Mouse (Mus musculus) CH12.LX (cell line): ENCODE data around the gene Tshz2. TPM values are rescaled to one million over a fixed set of nuclear protein-coding genes. Genes with fewer than 3 reads are reported as not detected.

Experiments
- DNase-seq: peaks from one replicate; pipeline ENCODE4 v3.0.0-alpha.2; 2013; ENCODE audit errors: extremely low read depth
- H3K27ac ChIP-seq: 2 replicates; pipeline ENCODE4 v1.5.1; 2012; ENCODE audit warnings: low read depth, mild to moderate bottlenecking, control low read depth, moderate library complexity; ENCODE audit not compliant: insufficient read depth
- H3K27me3 ChIP-seq: replicated peaks from 2 replicates; pipeline ENCODE3; 2012; ENCODE audit warnings: inconsistent platforms
- H3K36me3 ChIP-seq, 2 experiments: replicated peaks in 1 of 2; 2 replicates each; pipeline versions ENCODE3 to v1.6.1; 2012; ENCODE audit warnings: inconsistent platforms in 1 of 2, low read length in 1 of 2, mild to moderate bottlenecking in 1 of 2, mixed read lengths in 1 of 2, moderate library complexity in 1 of 2; ENCODE audit not compliant: control insufficient read depth in 1 of 2, insufficient read depth in 1 of 2
- H3K4me1 ChIP-seq, 2 experiments: 2 replicates each; pipeline ENCODE4 v1.6.1; 2012; ENCODE audit warnings: inconsistent platforms in 1 of 2, moderate library complexity in 1 of 2; ENCODE audit not compliant: insufficient read depth in 2 of 2, control insufficient read depth in 1 of 2
- H3K4me2 ChIP-seq: 2 replicates; pipeline ENCODE4 v1.6.1; 2012; ENCODE audit warnings: low read depth, mild to moderate bottlenecking, control low read depth; ENCODE audit not compliant: poor library complexity, insufficient read depth, severe bottlenecking
- H3K4me3 ChIP-seq, 3 experiments: fragments of 150-350 bp in 1 of 3; sonication (generic) in 1 of 3; replicated peaks in 1 of 3; 2 replicates each; pipeline versions ENCODE3 to v1.5.1; 2011 to 2012; ENCODE audit warnings: low read depth in 2 of 3, low read length in 2 of 3, mild to moderate bottlenecking in 2 of 3, moderate library complexity in 2 of 3, control low read depth in 1 of 3, improper control_type of control experiment in 1 of 3, inconsistent platforms in 1 of 3, mixed read lengths in 1 of 3; ENCODE audit not compliant: poor library complexity in 1 of 3
- H3K79me2 ChIP-seq: replicated peaks from 2 replicates; pipeline ENCODE4 v1.6.1; 2012; ENCODE audit warnings: mild to moderate bottlenecking, moderate library complexity; ENCODE audit not compliant: control insufficient read depth, poor library complexity, insufficient read depth, severe bottlenecking; ENCODE audit errors: extremely low read depth
- H3K9ac ChIP-seq: 2 replicates; pipeline ENCODE4 v1.6.1; 2012; ENCODE audit warnings: low read depth, mild to moderate bottlenecking, control low read depth, moderate library complexity; ENCODE audit not compliant: insufficient read depth
- H3K9me3 ChIP-seq: replicated peaks from 2 replicates; pipeline ENCODE3; 2012; ENCODE audit warnings: low read length, inconsistent platforms, mixed read lengths
- BHLHE40 ChIP-seq: IDR thresholded peaks from 2 replicates; pipeline ENCODE4 v1.6.1; 2011; ENCODE audit warnings: mild to moderate bottlenecking, low read depth, low read length, improper control_type of control experiment
- CHD1 ChIP-seq: IDR thresholded peaks from 2 replicates; pipeline ENCODE4 v1.6.1; 2012; ENCODE audit warnings: low read depth, low read length, improper control_type of control experiment, inconsistent platforms
- CHD2 ChIP-seq: IDR thresholded peaks from 2 replicates; pipeline ENCODE4 v1.6.1; 2011; ENCODE audit warnings: low read length, improper control_type of control experiment
- CTCF ChIP-seq, 2 experiments: IDR thresholded peaks in 1 of 2; conservative IDR thresholded peaks in 1 of 2; 2 replicates each; pipeline ENCODE4 v1.5.1; 2011 to 2012; ENCODE audit warnings: low read depth in 2 of 2, low read length in 2 of 2, improper control_type of control experiment in 1 of 2, inconsistent platforms in 1 of 2, mild to moderate bottlenecking in 1 of 2, moderate library complexity in 1 of 2
- E2F4 ChIP-seq: IDR thresholded peaks from 2 replicates; pipeline ENCODE4 v1.6.1; 2011; ENCODE audit warnings: low read depth, low read length, improper control_type of control experiment; ENCODE audit not compliant: insufficient replicate concordance
- EP300 ChIP-seq: IDR thresholded peaks from 2 replicates; pipeline ENCODE4 v1.6.1; 2011; ENCODE audit warnings: low read length, improper control_type of control experiment
- HCFC1 ChIP-seq: IDR thresholded peaks from 2 replicates; pipeline ENCODE4 v1.6.1; 2012; ENCODE audit warnings: low read depth, mild to moderate bottlenecking, inconsistent platforms, low read length, improper control_type of control experiment
- IRF4 ChIP-seq: IDR thresholded peaks from 2 replicates; pipeline ENCODE4 v1.6.1; 2014; ENCODE audit warnings: low read depth, mild to moderate bottlenecking, inconsistent platforms, low read length, improper control_type of control experiment
- JUN ChIP-seq: IDR thresholded peaks from 2 replicates; pipeline ENCODE4 v1.6.1; 2011; ENCODE audit warnings: low read depth, mild to moderate bottlenecking, low read length, improper control_type of control experiment, moderate library complexity; ENCODE audit not compliant: insufficient read depth
- JUND ChIP-seq: conservative IDR thresholded peaks from 2 replicates; pipeline ENCODE4 v1.6.1; 2011; ENCODE audit warnings: low read depth, low read length, improper control_type of control experiment
- KAT2A ChIP-seq: IDR thresholded peaks from 2 replicates; pipeline ENCODE4 v1.6.1; 2012; ENCODE audit warnings: low read length, improper control_type of control experiment, inconsistent platforms; ENCODE audit not compliant: insufficient replicate concordance
- MAFK ChIP-seq: IDR thresholded peaks from 2 replicates; pipeline ENCODE4 v1.6.1; 2011; ENCODE audit warnings: low read length, improper control_type of control experiment; ENCODE audit not compliant: insufficient replicate concordance
- MAZ ChIP-seq: IDR thresholded peaks from 2 replicates; pipeline ENCODE4 v1.6.1; 2012; ENCODE audit warnings: low read depth, mild to moderate bottlenecking, inconsistent platforms, low read length, improper control_type of control experiment, moderate library complexity
- MEF2A ChIP-seq: IDR thresholded peaks from 2 replicates; pipeline ENCODE4 v1.6.1; 2014; ENCODE audit warnings: low read depth, mild to moderate bottlenecking, inconsistent platforms, low read length, improper control_type of control experiment, borderline replicate concordance
- MXI1 ChIP-seq: IDR thresholded peaks from 2 replicates; pipeline ENCODE4 v1.6.1; 2011; ENCODE audit warnings: mild to moderate bottlenecking, low read depth, low read length, improper control_type of control experiment
- NRF1 ChIP-seq: IDR thresholded peaks from 2 replicates; pipeline ENCODE4 v1.6.1; 2014; ENCODE audit warnings: low read depth, mild to moderate bottlenecking, inconsistent platforms, low read length, improper control_type of control experiment, moderate library complexity
- POLR2A ChIP-seq: IDR thresholded peaks from 2 replicates; pipeline ENCODE4 v1.6.1; 2011; ENCODE audit warnings: low read depth, mild to moderate bottlenecking, improper control_type of control experiment, low read length
- RAD21 ChIP-seq: IDR thresholded peaks from 2 replicates; pipeline ENCODE4 v1.6.1; 2011; ENCODE audit warnings: low read depth, mild to moderate bottlenecking, low read length, improper control_type of control experiment, moderate library complexity
- RCOR1 ChIP-seq: conservative IDR thresholded peaks from 2 replicates; pipeline ENCODE4 v1.6.1; 2012; ENCODE audit warnings: low read depth, mild to moderate bottlenecking, inconsistent platforms, low read length, improper control_type of control experiment
- SMC3 ChIP-seq: IDR thresholded peaks from 2 replicates; pipeline ENCODE4 v1.6.1; 2011; ENCODE audit warnings: low read depth, low read length, improper control_type of control experiment
- TCF12 ChIP-seq: IDR thresholded peaks from 2 replicates; pipeline ENCODE4 v1.6.1; 2014; ENCODE audit warnings: low read depth, mild to moderate bottlenecking, inconsistent platforms, low read length, improper control_type of control experiment
- USF1 ChIP-seq: IDR thresholded peaks from 2 replicates; pipeline ENCODE4 v1.6.1; 2014; ENCODE audit warnings: low read depth, mild to moderate bottlenecking, inconsistent platforms, low read length, improper control_type of control experiment
- USF2 ChIP-seq: conservative IDR thresholded peaks from 2 replicates; pipeline ENCODE4 v1.6.1; 2011; ENCODE audit warnings: low read depth, low read length, improper control_type of control experiment
- ZC3H11A ChIP-seq: IDR thresholded peaks from 2 replicates; pipeline ENCODE4 v1.6.1; 2012; ENCODE audit warnings: low read depth, mild to moderate bottlenecking, inconsistent platforms, low read length, improper control_type of control experiment
- ZMIZ1 ChIP-seq: IDR thresholded peaks from 2 replicates; pipeline ENCODE4 v1.6.1; 2012; ENCODE audit warnings: low read depth, mild to moderate bottlenecking, inconsistent platforms, low read length, improper control_type of control experiment
- ZNF384 ChIP-seq: IDR thresholded peaks from 2 replicates; pipeline ENCODE4 v1.6.1; 2012; ENCODE audit warnings: low read depth, low read length, improper control_type of control experiment, inconsistent platforms
- dilution Hi-C: fragments of 300-500 bp; cut with MboI; formaldehyde crosslinking; loops from 2 replicates; pipeline ENCODE4 v1.14.3; 2020; ENCODE audit warnings: low sequenced_read_pairs; ENCODE audit not compliant: extremely low pct_unique_long_range_greater_than_20kb, extremely low pct_ligation_motif_present
- in situ Hi-C: fragments of 300-500 bp; cut with MboI; formaldehyde crosslinking; loops from 3 replicates; pipeline ENCODE4 v1.14.3; 2019; ENCODE audit warnings: low sequenced_read_pairs, low pct_ligation_motif_present, low pct_unique_long_range_greater_than_20kb, mixed read lengths
- polyA plus RNA-seq: library from polyadenylated mRNA; unstranded; fragments of >175 nt; gene quantifications from 2 replicates; pipeline ENCODE4 v1.2.1, GENCODE M21; 2012; ENCODE audit warnings: low read depth; ENCODE audit not compliant: insufficient read length
- total RNA-seq, 2 experiments: library from RNA; depleted of rRNA; stranded (reverse); fragments of 300-350 nt in 1 of 2; fragments of >200 nt in 1 of 2; gene quantifications; 2 replicates each; pipeline ENCODE4 v1.2.3; 2012 to 2014

Tshz2 gene
- total and polyA plus RNA-seq, 3 experiments: not detected

GRCm38 (mm10) chr2:170110306-170110705 is 477.5 kb downstream of the Tshz2 start:
- peaks cover 64 to 94% of the 10 kb centered on the region in 2 experiments for H3K36me3 ChIP-seq
- dilution Hi-C loops: no loop called here

GRCm38 (mm10) chr2:170116704-170117281 is 484.0 kb downstream of the Tshz2 start:
- peaks cover 38% of the 10 kb centered on the region for H3K79me2 ChIP-seq
- H3K4me2 ChIP-seq: peak overlapping the region; percentile 33; the same call in 1 of the 2 replicates
- peak; percentile 81 for TF ChIP-seq ZC3H11A
- TF ChIP-seq RAD21: peak; percentile 93
- peak; percentile 44 for TF ChIP-seq IRF4
- TF ChIP-seq NRF1: 0 out of 2 replicates have a peak, but pooled peaks have one; percentile 11
- no peak for TF ChIP-seq USF1
- TF ChIP-seq MAFK: no peak
- 0 out of 2 replicates have a peak, but pooled peaks have one; percentile 23 for TF ChIP-seq MEF2A
- TF ChIP-seq SMC3: peak; percentile 96
- peak; percentile 62 to 92 for TF ChIP-seq CTCF (conservative IDR thresholded peaks at IDR 0.05 in 1 of 2, IDR thresholded peaks at IDR 0.05 in 1 of 2; ENCODE audit: low read depth in 2 of 2, low read length in 2 of 2)
- peaks cover 21 to 59% of the 10 kb centered on the region in 2 experiments for H3K4me1 ChIP-seq
- no peak overlapping the region for H3K4me3 ChIP-seq
- in situ Hi-C loops (loop anchor here (5.0 to 25.0 kb wide), 3 partner anchors 128 to 396 kb away; no protein-coding TSS in a partner anchor), dilution Hi-C loops (no loop called here)
- 0 out of 2 replicates have a peak overlapping the region, but pooled peaks have one; percentile 9 for H3K9ac ChIP-seq
- peaks cover 64 to 90% of the 10 kb centered on the region in 2 experiments for H3K36me3 ChIP-seq
- no peaks in the 10 kb centered on the region for H3K27me3 ChIP-seq
- H3K9me3 ChIP-seq: no peaks in the 10 kb centered on the region
- peak; percentile 80 for DNase-seq
- peak overlapping the region; percentile 62 for H3K27ac ChIP-seq

More at GRCm38 (mm10) chr2:170110306-170110705, 477.5 kb downstream of the Tshz2 start:
- Histone ChIP-seq H3K4me3 (no peak overlapping the region), H3K27me3 (no peaks in the 10 kb centered on the region), H3K9me3 (no peaks in the 10 kb centered on the region), H3K27ac (no peak overlapping the region), H3K9ac (no peak overlapping the region), H3K4me2 (no peak overlapping the region), H3K79me2 (peaks cover 15% of the 10 kb centered on the region), H3K4me1 (no peaks in the 10 kb centered on the region)
- in situ Hi-C loops: loop anchor here (10.0 to 25.0 kb wide), 2 partner anchors 134 to 402 kb away; no protein-coding TSS in a partner anchor
- no peak for DNase-seq
- TF ChIP-seq CHD1 (no peak), KAT2A (no peak), CTCF (conservative IDR thresholded peaks at IDR 0.05 in 1 of 2, IDR thresholded peaks at IDR 0.05 in 1 of 2; ENCODE audit: low read depth in 2 of 2, low read length in 2 of 2) (no peak), USF2 (no peak), HCFC1 (no peak), POLR2A (no peak), TCF12 (no peak), MXI1 (no peak), CHD2 (no peak), JUND (no peak), RCOR1 (no peak), JUN (no peak), MAZ (no peak), BHLHE40 (no peak), E2F4 (no peak), EP300 (no peak), MEF2A (no peak), ZMIZ1 (no peak), USF1 (no peak), ZNF384 (no peak)
